Mouse (Mus musculus) intestine, embryonic 14.5 days (tissue): ENCODE data around the gene Tomm22. TPM values are rescaled to one million over a fixed set of nuclear protein-coding genes. Genes with fewer than 3 reads are reported as not detected.
A peak's percentile ranks its signal among the peaks of the same experiment; 100 is the strongest.

Experiments used
- ATAC-seq: fragments of 200-750 bp; cut with Nextera tagmentation; replicated peaks from 2 replicates; pipeline ENCODE4 v1.8.0; 2017; ENCODE audit warnings: low read depth, moderate number of reproducible peaks, moderate TSS enrichment, moderate library complexity; ENCODE audit not compliant: low FRiP score, low TSS enrichment
- DNase-seq: peaks from one replicate; pipeline ENCODE4 v3.0.0-alpha.2; 2018; ENCODE audit warnings: low spot score
- H3K27ac ChIP-seq: fragments of 300-500 bp; sonication (generic); 2 replicates; pipeline ENCODE4 v1.5.1; 2014; ENCODE audit warnings: low read depth, mild to moderate bottlenecking, control low read depth
- H3K27me3 ChIP-seq: fragments of 300-500 bp; sonication (generic); replicated peaks from 2 replicates; pipeline ENCODE4 v1.6.1; 2014; ENCODE audit warnings: low read length, control low read depth; ENCODE audit not compliant: control insufficient read depth, insufficient read depth
- H3K36me3 ChIP-seq: fragments of 300-500 bp; sonication (generic); 2 replicates; pipeline ENCODE4 v1.6.1; 2014; ENCODE audit warnings: low read length, control low read depth; ENCODE audit not compliant: control insufficient read depth, insufficient read depth
- H3K4me1 ChIP-seq: fragments of 300-500 bp; sonication (generic); replicated peaks from 2 replicates; pipeline ENCODE4 v1.6.1; 2014; ENCODE audit warnings: low read length, control low read depth, mixed read lengths; ENCODE audit not compliant: control insufficient read depth, insufficient read depth
- H3K4me2 ChIP-seq: fragments of 300-500 bp; sonication (generic); 2 replicates; pipeline ENCODE4 v1.6.1; 2014; ENCODE audit warnings: low read length
- H3K4me3 ChIP-seq: fragments of 300-500 bp; sonication (generic); 2 replicates; pipeline ENCODE4 v1.5.1; 2014; ENCODE audit warnings: low read depth, low read length, control low read depth, mixed read lengths
- H3K9ac ChIP-seq: fragments of 300-500 bp; sonication (generic); 2 replicates; pipeline ENCODE4 v1.6.1; 2014; ENCODE audit warnings: mild to moderate bottlenecking, low read length
- H3K9me3 ChIP-seq: fragments of 300-500 bp; sonication (generic); 2 replicates; pipeline ENCODE4 v1.6.1; 2016; ENCODE audit warnings: low read length, control low read depth; ENCODE audit not compliant: control insufficient read depth
- WGBS: fragments of 180-500 bp; shearing (Covaris S2); extraction: QIAGEN DNeasy Blood & Tissue Kit; methylation state at CpG from one replicate; pipeline ENCODE4 v1.1.7; 2014; 5-methylcytosine and 5-hydroxymethylcytosine counted together
- polyA plus RNA-seq: library from polyadenylated mRNA; unstranded; fragments of >200 nt; fragmentation: Nextera tagmentation; extraction: Ambion mirVana; gene quantifications from 2 replicates; pipeline ENCODE4 v1.2.1, GENCODE M21; 2014

Tomm22 gene
- 244 and 272 TPM in 2 replicates for polyA plus RNA-seq

- Histone ChIP-seq H3K4me2 (peak within 1 kb of the TSS; percentile 54), H3K36me3 (peaks cover 49% of the 10 kb centered on the region), H3K9ac (peak within 1 kb of the TSS; percentile 70), H3K27me3 (no peaks in the 10 kb centered on the region), H3K4me1 (peaks cover 4% of the 10 kb centered on the region), H3K4me3 (peak within 1 kb of the TSS; percentile 95), H3K9me3 (no peaks in the 10 kb centered on the region), H3K27ac (peak within 1 kb of the TSS; percentile 6; the same call in 1 of the 2 replicates)
- ATAC-seq = peak; percentile 95
- WGBS = 19% methylated on average over 32 of the region's 33 CpGs
- DNase-seq = peak; percentile 88
Measured at GRCm38 (mm10) chr15:79670249-79670971, at the start of gene Tomm22. Tomm22 (plus strand) TSS chr15:79670861.

- Histone ChIP-seq H3K4me1 (no peaks in the 10 kb centered on the region), H3K36me3 (peaks cover 7% of the 10 kb centered on the region; the same call in 1 of the 2 replicates), H3K27me3 (no peaks in the 10 kb centered on the region), H3K9me3 (no peaks in the 10 kb centered on the region), H3K9ac (no peak overlapping the region), H3K27ac (no peak overlapping the region), H3K4me2 (no peak overlapping the region), H3K4me3 (no peak overlapping the region)
- ATAC-seq (no peak), DNase-seq (no peak)
- 54% methylated on average over 2 of the region's 2 CpGs for WGBS
Measured at GRCm38 (mm10) chr15:79630471-79630870, 40.2 kb upstream of the Tomm22 start.

GRCm38 (mm10) chr15:79641135-79641817 lies 29.4 kb upstream of the Tomm22 start:
- H3K4me1 ChIP-seq = no peaks in the 10 kb centered on the region
- H3K4me2 ChIP-seq = no peak overlapping the region
- H3K9ac ChIP-seq = no peak overlapping the region
- H3K27me3 ChIP-seq = no peaks in the 10 kb centered on the region
- no peak for DNase-seq
- no peaks in the 10 kb centered on the region for H3K9me3 ChIP-seq
- H3K27ac ChIP-seq = no peak overlapping the region
- no peaks in the 10 kb centered on the region for H3K36me3 ChIP-seq
- no peak overlapping the region for H3K4me3 ChIP-seq
- ATAC-seq = no peak
- 60% methylated on average over 11 of the region's 12 CpGs for WGBS

DNA sequence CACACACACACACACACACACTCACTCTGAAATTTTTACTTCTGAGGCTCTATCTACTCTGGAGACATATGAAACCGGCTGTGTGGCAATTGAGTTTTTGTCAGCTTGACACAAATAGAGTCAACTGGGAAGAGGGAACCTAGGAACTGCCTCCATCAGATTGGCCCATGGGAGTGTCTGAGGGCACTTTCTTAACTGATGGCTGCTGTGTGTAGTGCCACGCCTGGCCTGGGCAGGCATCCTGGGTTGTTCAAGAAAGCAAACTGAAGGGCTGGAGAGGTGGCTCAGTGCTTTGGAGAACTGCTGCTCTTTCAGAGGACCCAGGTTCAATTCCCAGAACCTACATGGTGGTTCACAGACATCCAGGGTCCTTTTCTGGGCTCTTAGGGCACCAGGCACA lies 25.2 kb upstream of the Tomm22 start:
- H3K4me1 ChIP-seq = no peaks in the 10 kb centered on the region
- H3K4me2 ChIP-seq = no peak overlapping the region
- ATAC-seq (no peak), DNase-seq (no peak)
- H3K9ac ChIP-seq = no peak overlapping the region
- H3K4me3 ChIP-seq = no peak overlapping the region
- H3K9me3 ChIP-seq = no peaks in the 10 kb centered on the region
- H3K36me3 ChIP-seq = peaks cover 3% of the 10 kb centered on the region; the same call in 1 of the 2 replicates
- no peaks in the 10 kb centered on the region for H3K27me3 ChIP-seq
- 84% methylated on average over 2 of the region's 2 CpGs for WGBS
- no peak overlapping the region for H3K27ac ChIP-seq

GRCm38 (mm10) chr15:79648130-79648529 lies 22.5 kb upstream of the Tomm22 start:
- WGBS = 82% methylated on average over 12 of the region's 12 CpGs
- no peak for ATAC-seq

GRCm38 (mm10) chr15:79650569-79650968 lies 20.1 kb upstream of the Tomm22 start:
- ATAC-seq = no peak

More at GRCm38 (mm10) chr15:79648130-79648529, 22.5 kb upstream of the Tomm22 start:
- H3K36me3 ChIP-seq = peaks cover 3% of the 10 kb centered on the region; the same call in 1 of the 2 replicates
- H3K4me3 ChIP-seq = no peak overlapping the region
- H3K9ac ChIP-seq = no peak overlapping the region
- H3K4me2 ChIP-seq = no peak overlapping the region
- no peaks in the 10 kb centered on the region for H3K9me3 ChIP-seq
- H3K4me1 ChIP-seq = no peaks in the 10 kb centered on the region
- DNase-seq = no peak
- no peak overlapping the region for H3K27ac ChIP-seq
- H3K27me3 ChIP-seq = no peaks in the 10 kb centered on the region

GRCm38 (mm10) chr15:79651481-79651880 lies 19.2 kb upstream of the Tomm22 start:
- Histone ChIP-seq H3K4me1 (no peaks in the 10 kb centered on the region), H3K27me3 (no peaks in the 10 kb centered on the region), H3K9ac (no peak overlapping the region), H3K4me2 (no peak overlapping the region), H3K36me3 (peaks cover 3% of the 10 kb centered on the region; the same call in 1 of the 2 replicates), H3K27ac (no peak overlapping the region), H3K9me3 (no peaks in the 10 kb centered on the region), H3K4me3 (no peak overlapping the region)
- WGBS = 78% methylated on average over 4 of the region's 4 CpGs
- ATAC-seq (no peak), DNase-seq (no peak)

More at GRCm38 (mm10) chr15:79650569-79650968, 20.1 kb upstream of the Tomm22 start:
- H3K4me1 ChIP-seq = no peaks in the 10 kb centered on the region
- H3K36me3 ChIP-seq = peaks cover 3% of the 10 kb centered on the region; the same call in 1 of the 2 replicates
- no peak overlapping the region for H3K4me3 ChIP-seq
- no peak overlapping the region for H3K27ac ChIP-seq
- H3K9me3 ChIP-seq = no peaks in the 10 kb centered on the region
- no peak overlapping the region for H3K9ac ChIP-seq
- no peaks in the 10 kb centered on the region for H3K27me3 ChIP-seq
- no peak overlapping the region for H3K4me2 ChIP-seq
- peak; percentile 66 for DNase-seq

DNA sequence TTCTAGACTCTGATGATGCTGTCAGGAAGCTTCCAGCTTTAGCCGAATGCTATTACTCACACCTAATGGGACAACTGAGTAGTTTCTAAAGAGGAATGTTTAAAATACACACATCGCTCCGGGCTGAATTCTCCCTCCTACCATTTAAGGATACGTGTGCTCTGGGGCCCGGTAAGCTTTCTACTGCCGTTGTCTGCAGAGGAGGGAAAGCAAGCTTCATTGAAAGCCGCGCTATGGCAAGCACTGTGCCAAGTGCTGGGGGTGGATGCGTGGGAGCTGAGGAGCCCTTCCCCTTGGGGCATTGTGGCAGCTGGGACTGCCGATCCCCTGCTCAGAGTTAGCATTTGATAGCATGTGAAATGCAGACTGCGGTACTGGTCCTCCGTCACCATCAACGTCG lies 14.2 kb upstream of the Tomm22 start:
- 81% methylated on average over 14 of the region's 14 CpGs for WGBS
- no peak overlapping the region for H3K4me2 ChIP-seq
- no peak overlapping the region for H3K4me3 ChIP-seq
- DNase-seq = no peak
- no peaks in the 10 kb centered on the region for H3K27me3 ChIP-seq
- H3K9me3 ChIP-seq = no peaks in the 10 kb centered on the region
- H3K9ac ChIP-seq = no peak overlapping the region
- H3K4me1 ChIP-seq = peaks cover 4% of the 10 kb centered on the region
- H3K36me3 ChIP-seq = no peaks in the 10 kb centered on the region
- no peak for ATAC-seq
- H3K27ac ChIP-seq = peak overlapping the region; percentile 35; the same call in 1 of the 2 replicates
